8 mouse cellular contexts compared by ENCODE assay signal in genomic region chr10:4432123-4432931, GRCm38 (mm10). TPM values are rescaled to one million over a fixed set of nuclear protein-coding genes. Genes with fewer than 3 reads are reported as not detected.
DNase-seq lines count a peak whose midpoint lies in the region; ATAC-seq lines count a peak whose summit lies in the region.

Gene Rmnd1, minus strand, starts transcription at chr10:4432388.
Gene Armt1, plus strand, starts transcription at chr10:4432467.

- H3K4me2 ChIP-seq in heart, embryonic 13.5 days, result peak within 1 kb of the TSS; percentile 81
- H3K4me2 ChIP-seq in liver, embryonic 12.5 days, result peak within 1 kb of the TSS; percentile 89
- peak within 1 kb of the TSS; percentile 83 for H3K4me2 ChIP-seq in stomach, embryonic 15.5 days

- H3K27ac ChIP-seq in heart, embryonic 13.5 days (replicated peaks), result peak within 1 kb of the TSS; percentile 94
- H3K27ac ChIP-seq in liver, embryonic 12.5 days, result peak within 1 kb of the TSS; percentile 91
- H3K27ac ChIP-seq in stomach, embryonic 15.5 days, result peak within 1 kb of the TSS; percentile 85

- peaks cover 39% of the 10 kb centered on the region for H3K36me3 ChIP-seq in heart, embryonic 13.5 days
- H3K36me3 ChIP-seq in liver, embryonic 12.5 days, result peaks cover 46% of the 10 kb centered on the region
- no peaks in the 10 kb centered on the region for H3K36me3 ChIP-seq in stomach, embryonic 15.5 days

- H3K9ac ChIP-seq in heart, embryonic 13.5 days, result peak within 1 kb of the TSS; percentile 91
- peak within 1 kb of the TSS; percentile 89 for H3K9ac ChIP-seq in liver, embryonic 12.5 days
- peak within 1 kb of the TSS; percentile 65 for H3K9ac ChIP-seq in stomach, embryonic 15.5 days

- peak within 1 kb of the TSS; percentile 84 for H3K4me3 ChIP-seq in heart, embryonic 13.5 days
- peak within 1 kb of the TSS; percentile 81 for H3K4me3 ChIP-seq in liver, embryonic 12.5 days
- peak within 1 kb of the TSS; percentile 69 for H3K4me3 ChIP-seq in stomach, embryonic 15.5 days (replicated peaks)

- DNase-seq in CD4-positive helper T cell, adult 2 months (ENCODE audit: low read depth, low spot score), result peak; percentile 98
- DNase-seq in brain, embryonic 18.5 days (ENCODE audit: low read depth, low spot score), result peak; percentile 90
- peak; percentile 97 for DNase-seq in kidney, postnatal 10 days
- DNase-seq in natural killer cell, adult 2 months (ENCODE audit: low spot score in 2 of 2), result peak; percentile 89 to 94

- H3K27me3 ChIP-seq in heart, embryonic 13.5 days (replicated peaks), result no peaks in the 10 kb centered on the region
- H3K27me3 ChIP-seq in liver, embryonic 12.5 days (replicated peaks), result no peaks in the 10 kb centered on the region
- no peaks in the 10 kb centered on the region for H3K27me3 ChIP-seq in stomach, embryonic 15.5 days (replicated peaks)

- peaks cover 31% of the 10 kb centered on the region for H3K4me1 ChIP-seq in heart, embryonic 13.5 days
- peaks cover 56% of the 10 kb centered on the region for H3K4me1 ChIP-seq in liver, embryonic 12.5 days
- H3K4me1 ChIP-seq in stomach, embryonic 15.5 days, result peaks cover 15% of the 10 kb centered on the region; the same call in 1 of the 2 replicates

- H3K9me3 ChIP-seq in heart, embryonic 13.5 days, result no peaks in the 10 kb centered on the region
- no peaks in the 10 kb centered on the region for H3K9me3 ChIP-seq in liver, embryonic 12.5 days (replicated peaks)
- H3K9me3 ChIP-seq in stomach, embryonic 15.5 days, result no peaks in the 10 kb centered on the region

- under 1% methylated on average over 64 of the region's 75 CpGs for WGBS in heart, embryonic 13.5 days
- under 1% methylated on average over 75 of the region's 75 CpGs for whole genome bisulfite sequencing in liver, embryonic 12.5 days (ENCODE audit: insufficient replicate concordance)
- under 1% methylated on average over 63 of the region's 75 CpGs for WGBS in stomach, embryonic 15.5 days

- ATAC-seq in erythroid progenitor cell, adult 5-6 weeks (replicated peaks; ENCODE audit: low FRiP score, poor library complexity, severe bottlenecking), result peak; percentile 86
- peak; percentile 93 for ATAC-seq in heart, embryonic 13.5 days (ENCODE audit: extremely low read depth, insufficient number of reproducible peaks, low FRiP score, low TSS enrichment)
- peak; percentile 94 for ATAC-seq in liver, embryonic 12.5 days
- peak; percentile 95 for ATAC-seq in stomach, embryonic 15.5 days (ENCODE audit: insufficient read depth, low FRiP score, low read depth)

RNA-seq across cellular contexts. Expression of gene Rmnd1, which starts in this region (rescaled TPM):
- total RNA-seq in erythroid progenitor cell, adult 5-6 weeks (2015; ENCODE audit: low replicate concordance), result 13.3 and 37.7 TPM in 2 replicates
- 8.9 and 14.2 TPM in 2 replicates for total RNA-seq in erythroid progenitor cell, adult 5-6 weeks (2017; ENCODE audit: low replicate concordance)
- 70.5 and 84.8 TPM in 2 replicates for polyA plus RNA-seq in heart, embryonic 13.5 days (2015; fragmentation: Nextera tagmentation; extraction: Ambion mirVana)
- polyA plus RNA-seq in liver, embryonic 12.5 days (2016; fragmentation: Nextera tagmentation; extraction: Ambion mirVana), result 27.7 and 32.7 TPM in 2 replicates
- 41.6 and 46.8 TPM in 2 replicates for polyA plus RNA-seq in stomach, embryonic 15.5 days (2015; fragmentation: Nextera tagmentation; extraction: Ambion mirVana)

RNA-seq across cellular contexts. Expression of gene Armt1, which starts in this region (rescaled TPM):
- total RNA-seq in erythroid progenitor cell, adult 5-6 weeks (2015; ENCODE audit: low replicate concordance), result 20.9 and 32.3 TPM in 2 replicates
- total RNA-seq in erythroid progenitor cell, adult 5-6 weeks (2017; ENCODE audit: low replicate concordance), result 19.6 and 24.3 TPM in 2 replicates
- polyA plus RNA-seq in heart, embryonic 13.5 days (2015; fragmentation: Nextera tagmentation; extraction: Ambion mirVana), result 15.2 and 15.7 TPM in 2 replicates
- 23.6 and 23.9 TPM in 2 replicates for polyA plus RNA-seq in liver, embryonic 12.5 days (2016; fragmentation: Nextera tagmentation; extraction: Ambion mirVana)
- 17.4 and 18.7 TPM in 2 replicates for polyA plus RNA-seq in stomach, embryonic 15.5 days (2015; fragmentation: Nextera tagmentation; extraction: Ambion mirVana)

Comparison
In these comparisons a context has a peak if more than half of its experiments do, and no peak if none do; other contexts are left out.
1. Peak in every context shown above with its lines: DNase-seq, ATAC-seq, H3K4me3 ChIP-seq and H3K27ac ChIP-seq.